Mouse (Mus musculus) stomach, postnatal 0 days (tissue): ENCODE results near the gene Pdss2. TPM values are rescaled to one million over a fixed set of nuclear protein-coding genes. Genes with fewer than 3 reads are reported as not detected.

Experiments used
- ATAC-seq: fragments of 200-750 bp; cut with Nextera tagmentation; 2 replicates; pipeline ENCODE4 v1.8.0; 2017; ENCODE audit not compliant: low FRiP score, low TSS enrichment
- DNase-seq: peaks from one replicate; pipeline ENCODE4 v3.0.0-alpha.2; 2016; ENCODE audit warnings: low spot score
- H3K27ac ChIP-seq: fragments of 300-500 bp; sonication (generic); replicated peaks from 2 replicates; pipeline ENCODE4 v1.5.1; 2014; ENCODE audit warnings: mild to moderate bottlenecking, control low read depth
- H3K27me3 ChIP-seq: fragments of 300-500 bp; sonication (generic); 2 replicates; pipeline ENCODE4 v1.6.1; 2014; ENCODE audit warnings: low read length; ENCODE audit not compliant: control insufficient read depth, insufficient read depth
- H3K36me3 ChIP-seq: fragments of 300-500 bp; sonication (generic); 2 replicates; pipeline ENCODE4 v1.6.1; 2014; ENCODE audit warnings: low read length, mixed read lengths; ENCODE audit not compliant: control insufficient read depth, insufficient read depth
- H3K4me1 ChIP-seq: fragments of 300-500 bp; sonication (generic); replicated peaks from 2 replicates; pipeline ENCODE4 v1.6.1; 2014; ENCODE audit warnings: antibody characterized with exemption; ENCODE audit not compliant: control insufficient read depth, insufficient read depth
- H3K4me2 ChIP-seq: fragments of 300-500 bp; sonication (generic); replicated peaks from 2 replicates; pipeline ENCODE4 v1.6.1; 2014; ENCODE audit warnings: low read depth, mild to moderate bottlenecking, control low read depth, moderate library complexity
- H3K4me3 ChIP-seq: fragments of 300-500 bp; sonication (generic); 2 replicates; pipeline ENCODE4 v1.5.1; 2014; ENCODE audit warnings: low read depth, low read length, control low read depth
- H3K9ac ChIP-seq: fragments of 300-500 bp; sonication (generic); 2 replicates; pipeline ENCODE4 v1.6.1; 2014; ENCODE audit warnings: mild to moderate bottlenecking, low read length, control low read depth, mixed read lengths
- H3K9me3 ChIP-seq: fragments of 300-500 bp; sonication (generic); 2 replicates; pipeline ENCODE4 v1.6.1; 2016; ENCODE audit warnings: low read length; ENCODE audit not compliant: control insufficient read depth
- CTCF ChIP-seq: IDR thresholded peaks from 2 replicates; pipeline ENCODE4 v1.5.1; 2016; ENCODE audit warnings: antibody characterized with exemption, low read depth, mild to moderate bottlenecking, moderate library complexity
- EP300 ChIP-seq: optimal IDR thresholded peaks from 2 replicates; pipeline ENCODE3; 2016; ENCODE audit warnings: antibody characterized with exemption
- WGBS: fragments of 180-500 bp; shearing (Covaris S2); extraction: QIAGEN DNeasy Blood & Tissue Kit; methylation state at CpG from one replicate; pipeline ENCODE4 v1.1.7; 2014; 5-methylcytosine and 5-hydroxymethylcytosine counted together
- polyA plus RNA-seq: library from polyadenylated mRNA; unstranded; fragments of >200 nt; fragmentation: Nextera tagmentation; extraction: Ambion mirVana; gene quantifications from 2 replicates; pipeline ENCODE4 v1.2.1, GENCODE M21; 2015

Pdss2 gene
- polyA plus RNA-seq, 1 experiment from 2014 or later = 6.2 TPM

DNA sequence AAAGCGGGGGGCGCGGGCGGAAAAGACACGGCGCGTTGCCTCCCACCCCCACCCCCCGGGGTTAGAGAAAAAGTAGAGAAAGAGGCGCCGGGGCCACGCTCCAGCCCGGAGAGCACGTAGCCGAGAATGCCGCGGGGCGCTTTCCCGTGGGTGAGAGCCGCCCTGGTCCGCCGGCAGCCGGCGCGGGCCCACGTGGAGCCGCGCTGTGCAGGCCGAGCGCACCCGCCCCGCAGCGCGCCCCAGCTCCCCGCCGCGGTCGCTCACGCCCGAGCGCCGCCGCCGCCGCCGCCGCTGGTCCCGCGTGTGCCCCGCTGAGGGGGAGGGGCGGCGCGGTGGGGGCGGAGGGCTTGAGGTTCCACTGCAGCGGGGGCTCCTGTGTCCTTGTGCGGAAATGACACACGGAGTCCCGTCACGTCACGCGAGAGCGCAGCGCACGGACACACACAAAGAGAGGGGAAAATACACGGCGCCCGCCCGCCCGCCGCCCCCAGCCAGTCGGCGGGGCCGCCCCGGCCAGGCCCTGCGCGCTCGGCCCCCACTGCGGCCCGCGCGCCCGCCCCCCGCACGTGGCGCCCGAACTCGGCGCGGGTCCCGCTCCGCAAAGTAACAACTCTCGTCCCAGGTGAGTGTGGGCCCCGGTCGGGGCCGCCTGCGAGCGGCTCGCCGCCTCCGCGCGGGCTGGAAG, 257.6 kb downstream of the Pdss2 start, which contains the start of gene Bend3:
Bend3 (plus strand) TSS at position 81 of the 685 bp plus-strand sequence.
- WGBS = 1% methylated on average over 61 of the region's 101 CpGs
- H3K4me1 ChIP-seq = no peaks in the 10 kb centered on the region
- peak; percentile 72 for DNase-seq

DNA sequence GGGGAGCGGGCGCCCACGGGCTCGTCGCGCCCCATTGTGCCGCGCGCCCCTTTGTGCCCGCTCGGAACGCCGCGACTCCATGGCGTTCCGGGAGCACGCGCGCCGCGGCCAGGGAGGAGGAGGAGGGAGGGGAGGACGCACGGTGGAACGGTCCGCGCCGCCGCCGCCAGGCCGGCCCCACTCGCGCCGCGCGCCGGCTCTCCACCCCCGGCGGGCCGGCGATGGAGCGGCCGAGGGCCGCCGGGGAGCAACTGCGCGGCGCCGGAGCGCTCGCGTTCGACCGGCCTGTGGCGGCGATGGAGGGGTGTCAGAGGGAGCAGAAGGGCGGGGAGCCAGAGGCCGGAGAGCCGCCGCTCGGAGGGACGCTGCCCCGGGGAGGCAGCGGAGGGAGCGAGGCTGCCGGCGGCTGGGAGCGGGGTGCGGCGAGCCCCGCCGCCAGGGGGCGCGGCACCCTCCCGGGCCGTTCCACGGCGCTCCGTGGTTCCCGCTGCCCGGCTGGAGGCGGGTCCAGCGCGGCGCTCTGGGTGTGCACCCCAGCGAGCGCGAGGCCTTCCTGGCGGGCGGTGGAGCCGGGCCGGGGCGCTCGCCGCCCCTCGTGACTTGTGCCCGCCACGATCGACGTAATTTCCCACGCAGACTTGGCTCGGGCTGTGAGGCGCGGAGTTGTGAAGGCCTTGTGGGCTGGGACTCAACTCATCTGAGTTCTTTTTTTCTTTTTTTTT, 258.3 kb downstream of the Pdss2 start:
- H3K36me3 ChIP-seq = no peaks in the 10 kb centered on the region
- no peaks in the 10 kb centered on the region for H3K27me3 ChIP-seq
- no peaks in the 10 kb centered on the region for H3K4me1 ChIP-seq
- under 1% methylated on average over 54 of the region's 103 CpGs for WGBS
- H3K27ac ChIP-seq = peak overlapping the region; percentile 96
- TF ChIP-seq EP300 = no peak
- TF ChIP-seq CTCF = peak; percentile 64
- ATAC-seq (peak; percentile 92), DNase-seq (peak; percentile 91)
- peak overlapping the region; percentile 88 for H3K9ac ChIP-seq
- no peaks in the 10 kb centered on the region for H3K9me3 ChIP-seq
- peak overlapping the region; percentile 100 for H3K4me2 ChIP-seq
- peak overlapping the region; percentile 82 for H3K4me3 ChIP-seq

More for the DNA sequence above, 257.6 kb downstream of the Pdss2 start, which contains the start of gene Bend3:
- peak within 1 kb of the TSS; percentile 82 for H3K4me3 ChIP-seq
- H3K4me2 ChIP-seq = peak within 1 kb of the TSS; percentile 100
- ATAC-seq = peak; percentile 77
- H3K36me3 ChIP-seq = no peaks in the 10 kb centered on the region
- peak within 1 kb of the TSS; percentile 88 for H3K9ac ChIP-seq
- TF ChIP-seq EP300 (no peak), CTCF (no peak)
- H3K9me3 ChIP-seq = no peaks in the 10 kb centered on the region
- H3K27ac ChIP-seq = peak within 1 kb of the TSS; percentile 96
- H3K27me3 ChIP-seq = no peaks in the 10 kb centered on the region

DNA sequence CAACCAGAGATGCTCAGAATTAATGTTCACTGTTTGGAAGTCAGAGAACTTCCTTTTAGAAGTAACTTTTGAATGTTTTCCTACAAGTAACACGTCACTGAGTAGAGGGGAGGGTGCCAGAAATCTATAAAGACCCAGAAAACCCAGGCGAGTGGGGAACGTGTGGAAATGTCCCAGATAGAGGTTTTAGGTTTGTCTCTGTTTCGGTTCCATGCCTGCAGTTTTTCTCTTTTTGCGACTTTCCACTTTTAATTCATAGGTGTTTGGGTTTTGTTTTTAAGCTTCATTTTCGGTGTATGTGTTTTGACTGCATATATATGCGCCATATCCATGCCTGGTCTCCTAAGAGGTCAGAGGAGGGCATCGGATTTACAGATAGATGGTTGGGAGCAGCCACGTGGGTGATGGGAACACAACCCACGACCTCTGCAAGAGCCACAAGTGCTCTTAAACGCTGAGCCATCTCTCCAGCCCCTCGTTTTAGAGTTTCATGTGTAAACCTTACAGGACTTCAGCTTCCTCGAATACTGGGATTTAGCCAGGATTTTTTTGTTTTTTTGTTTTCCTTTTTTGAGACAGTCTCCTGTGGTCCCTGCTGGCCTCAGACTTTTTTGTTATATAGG, 259.1 kb downstream of the Pdss2 start:
- Histone ChIP-seq H3K4me1 (no peaks in the 10 kb centered on the region), H3K4me3 (peak overlapping the region; percentile 82), H3K36me3 (no peaks in the 10 kb centered on the region), H3K9me3 (no peaks in the 10 kb centered on the region), H3K9ac (peak overlapping the region; percentile 88), H3K27me3 (no peaks in the 10 kb centered on the region), H3K27ac (peak overlapping the region; percentile 96), H3K4me2 (peak overlapping the region; percentile 100)
- 14% methylated on average over 13 of the region's 13 CpGs for WGBS
- DNase-seq (no peak), ATAC-seq (no peak)
- TF ChIP-seq EP300 (no peak), CTCF (no peak)

DNA sequence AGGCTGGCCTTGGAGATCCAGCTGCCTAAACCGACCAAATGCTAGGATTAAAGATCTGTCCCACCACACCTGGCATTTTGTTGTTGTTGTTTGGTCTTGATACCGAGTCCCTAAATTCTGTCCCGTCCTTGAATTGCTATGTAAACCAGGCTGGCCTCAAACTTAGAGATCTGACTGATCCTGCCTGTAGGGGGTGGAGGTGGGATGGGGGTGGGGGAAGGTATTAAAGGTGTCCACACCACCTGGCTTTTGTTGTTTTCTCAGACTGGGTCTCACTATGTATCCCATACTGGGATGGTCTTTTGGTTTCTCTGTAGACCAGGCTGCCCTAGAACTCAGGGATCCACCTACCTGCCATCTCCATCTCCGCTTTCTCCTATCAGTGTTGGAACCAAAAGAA, 259.9 kb downstream of the Pdss2 start:
- Histone ChIP-seq H3K4me3 (no peak overlapping the region), H3K9ac (no peak overlapping the region)

DNA sequence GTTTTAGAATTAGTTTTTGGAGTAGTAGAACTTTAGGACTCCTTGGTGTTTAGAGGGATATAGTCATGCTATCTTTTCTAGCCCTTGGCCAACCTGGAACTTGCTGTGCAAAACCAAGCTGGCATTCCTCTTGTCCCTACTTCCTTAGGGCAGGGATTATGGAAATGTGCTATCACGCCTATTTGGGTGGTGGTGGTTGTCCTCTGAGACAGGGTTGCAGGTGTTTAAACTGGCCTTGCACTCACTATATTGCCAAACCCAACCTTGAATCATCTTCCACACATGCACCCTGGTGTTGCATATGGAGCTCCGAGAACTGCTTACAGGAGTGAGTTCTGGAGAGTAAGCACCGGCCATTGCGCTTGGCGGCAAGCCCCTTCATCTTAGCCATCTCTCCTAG, 260.7 kb downstream of the Pdss2 start:
- no peaks in the 10 kb centered on the region for H3K9me3 ChIP-seq
- H3K4me2 ChIP-seq = no peak overlapping the region
- H3K27me3 ChIP-seq = no peaks in the 10 kb centered on the region
- no peak overlapping the region for H3K9ac ChIP-seq
- ATAC-seq (no peak), DNase-seq (no peak)
- no peaks in the 10 kb centered on the region for H3K4me1 ChIP-seq
- no peak for TF ChIP-seq EP300
- WGBS = 90% methylated on average over 5 of the region's 5 CpGs
- H3K4me3 ChIP-seq = no peak overlapping the region
- no peaks in the 10 kb centered on the region for H3K36me3 ChIP-seq
- no peak overlapping the region for H3K27ac ChIP-seq

More for the DNA sequence above, 259.9 kb downstream of the Pdss2 start:
- Histone ChIP-seq H3K36me3 (no peaks in the 10 kb centered on the region), H3K9me3 (no peaks in the 10 kb centered on the region), H3K4me2 (no peak overlapping the region), H3K4me1 (no peaks in the 10 kb centered on the region), H3K27ac (no peak overlapping the region), H3K27me3 (no peaks in the 10 kb centered on the region)
- 49% methylated on average over 4 of the region's 4 CpGs for WGBS
- ATAC-seq (no peak), DNase-seq (no peak)
- TF ChIP-seq CTCF (no peak), EP300 (no peak)
